Mouse (Mus musculus) neutrophil, adult 5-6 weeks (primary cell): ENCODE data around the gene P2rx1. TPM values are rescaled to one million over a fixed set of nuclear protein-coding genes. Genes with fewer than 3 reads are reported as not detected.

Experiments
- ATAC-seq: fragments of 151-379, 151-347 bp; 2 replicates; pipeline ENCODE4 v1.8.0; 2017; ENCODE audit warnings: mild to moderate bottlenecking, moderate TSS enrichment; ENCODE audit not compliant: insufficient number of reproducible peaks, poor library complexity, low FRiP score, severe bottlenecking; ENCODE audit errors: extremely low read depth
- total RNA-seq: library from RNA; stranded (forward); fragments of 200-1000 nt; gene quantifications from 2 replicates; pipeline ENCODE4 v1.2.3, GENCODE M21; 2017

P2rx1 gene
- total RNA-seq, 1 experiment from 2014 or later = 2.4 TPM

DNA sequence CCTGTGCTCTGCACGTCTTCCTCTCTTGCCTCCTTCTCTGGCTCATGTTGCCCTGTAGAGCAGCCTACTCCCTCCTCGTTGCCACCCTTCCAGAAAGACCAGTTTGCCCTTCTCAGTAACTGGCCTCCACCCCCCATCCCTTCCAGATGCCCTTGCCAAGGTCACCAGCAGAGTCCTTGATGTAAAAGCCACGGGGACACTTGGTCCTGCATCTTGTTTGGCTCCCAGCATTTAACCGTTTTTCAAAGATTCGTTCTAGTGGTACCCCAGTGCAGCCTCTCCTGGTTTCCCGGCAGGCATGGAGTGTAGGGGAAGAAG lies 17.2 kb downstream of the P2rx1 start:
- ATAC-seq = no peak

DNA sequence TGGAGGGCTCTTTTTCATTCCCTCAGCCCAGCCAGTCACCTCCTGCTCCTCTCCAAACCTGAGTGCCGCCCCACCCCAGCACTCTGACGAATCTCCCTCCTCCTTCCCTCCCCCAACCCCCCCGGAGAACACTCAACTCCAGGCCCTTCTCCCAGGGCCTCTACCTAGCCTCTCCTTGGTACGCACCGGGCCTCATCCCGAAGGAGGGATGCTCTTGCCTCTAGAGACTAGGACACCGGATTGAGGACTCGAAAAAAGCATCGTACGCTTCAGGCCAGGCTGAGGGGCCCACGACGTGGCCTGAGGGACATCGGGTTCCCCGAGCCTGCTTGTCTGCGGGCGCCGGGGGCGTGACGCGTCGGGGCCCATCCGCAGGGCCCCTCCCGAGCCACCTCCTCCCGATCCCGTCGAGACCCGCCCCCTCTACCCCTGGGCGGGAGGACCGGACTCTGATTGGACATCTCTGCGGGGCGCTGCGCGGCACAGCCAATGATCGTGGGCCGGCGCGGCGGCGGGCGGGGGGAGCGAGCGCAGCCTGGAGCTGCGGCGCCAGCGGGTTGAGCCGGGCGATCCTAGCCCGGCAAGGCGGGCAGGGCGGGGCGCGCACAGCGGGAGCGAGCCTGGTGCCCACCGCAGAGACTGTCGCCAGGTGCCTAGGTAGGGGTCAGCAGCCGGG lies 19.7 kb downstream of the P2rx1 start, which contains the start of gene Camkk1:
Camkk1 (plus strand) TSS at position 538 of the 676 bp plus-strand sequence.
- peak; percentile 81 for ATAC-seq

DNA sequence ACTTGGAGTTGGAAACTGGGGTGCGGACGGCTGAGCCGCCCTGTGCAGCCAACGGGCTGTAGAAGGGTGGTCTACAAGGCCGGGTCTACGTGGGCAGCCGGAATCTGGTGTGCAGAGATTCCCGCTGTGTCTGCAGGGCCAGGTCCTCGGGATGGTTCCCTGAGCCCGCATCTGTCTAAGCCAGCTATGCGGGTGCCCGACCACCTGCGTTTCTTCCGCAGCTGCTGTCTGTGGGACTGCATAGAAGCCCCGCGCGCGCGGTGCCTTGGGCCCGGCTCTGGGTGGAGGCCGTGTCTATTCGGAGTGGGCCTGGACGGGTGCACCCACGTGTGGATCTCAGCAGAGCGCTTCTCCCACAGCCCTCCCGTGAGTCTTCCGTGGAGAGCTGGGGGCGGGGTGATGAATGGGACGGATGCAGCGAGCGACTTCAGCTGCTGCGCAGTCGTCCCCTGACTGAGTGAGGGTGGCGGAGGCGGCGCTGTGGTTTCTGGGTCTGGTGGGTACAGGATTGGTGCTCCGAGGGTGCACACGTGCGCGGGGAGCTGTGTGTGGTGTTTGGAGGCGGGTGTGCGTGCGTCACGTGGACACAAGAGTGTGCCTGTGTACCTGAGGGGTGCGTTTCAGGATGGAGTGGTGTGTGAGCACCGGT lies 20.4 kb downstream of the P2rx1 start:
- peak; percentile 59 for ATAC-seq

DNA sequence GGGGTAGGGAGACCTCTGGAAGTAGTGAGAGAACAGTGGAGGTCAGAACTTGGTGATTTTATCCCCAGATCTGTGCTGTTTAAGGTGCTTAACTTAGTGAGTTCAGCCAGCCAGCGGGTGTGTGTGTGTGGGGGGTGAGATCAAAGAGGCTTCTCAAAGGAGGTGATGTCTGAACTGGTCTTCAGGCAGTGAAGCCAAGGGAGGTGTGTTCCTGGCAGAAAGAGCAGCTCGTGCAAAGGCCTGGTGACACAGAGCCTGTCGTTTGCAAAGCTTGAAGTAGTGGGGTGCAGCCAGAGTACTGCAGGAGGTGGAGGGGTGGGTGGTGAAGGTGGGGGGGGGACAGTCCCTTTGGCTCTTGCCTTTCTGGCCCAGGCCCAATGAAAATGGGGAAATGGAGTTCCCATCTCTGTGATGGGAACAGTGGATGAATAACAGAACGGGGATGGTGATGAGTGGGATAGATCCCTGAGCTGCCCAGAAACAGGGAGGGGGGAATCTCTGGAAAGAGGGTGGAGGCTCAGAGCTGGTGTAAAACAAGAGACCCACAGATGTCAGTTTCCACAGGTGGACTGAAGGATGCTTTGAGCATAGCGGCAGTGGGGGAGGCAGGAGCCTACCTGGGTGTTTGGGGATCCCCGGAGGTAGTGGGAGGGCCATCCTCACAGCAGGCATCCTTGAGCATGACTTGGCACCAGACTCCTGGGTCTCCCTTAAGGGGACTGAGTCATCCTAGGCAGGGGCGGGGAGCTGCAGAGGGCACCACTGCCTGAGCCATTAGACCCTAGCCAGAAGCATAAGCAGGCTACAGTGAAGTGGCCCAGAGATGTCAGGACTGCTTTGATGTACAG lies 22.3 kb downstream of the P2rx1 start:
- ATAC-seq = no peak

DNA sequence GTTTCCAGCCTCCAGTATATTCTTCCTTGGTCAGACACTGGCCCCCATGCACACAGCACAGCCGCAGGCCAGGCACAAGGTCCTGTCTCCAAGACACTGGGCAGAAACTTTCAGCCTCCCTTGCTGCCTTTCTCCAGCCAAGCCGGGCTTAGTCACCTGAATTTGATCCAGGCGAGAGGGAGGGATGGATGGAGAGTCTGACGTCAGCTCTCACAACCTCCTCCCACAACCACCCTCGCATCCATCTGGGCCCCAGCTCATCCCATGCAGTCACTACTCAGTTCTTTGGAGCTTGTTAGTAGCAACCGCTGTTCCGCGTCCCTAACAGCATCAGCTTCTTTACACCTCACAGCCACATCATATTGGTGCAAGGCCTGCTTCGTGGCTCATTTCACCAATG lies 24.2 kb downstream of the P2rx1 start:
- ATAC-seq = no peak

DNA sequence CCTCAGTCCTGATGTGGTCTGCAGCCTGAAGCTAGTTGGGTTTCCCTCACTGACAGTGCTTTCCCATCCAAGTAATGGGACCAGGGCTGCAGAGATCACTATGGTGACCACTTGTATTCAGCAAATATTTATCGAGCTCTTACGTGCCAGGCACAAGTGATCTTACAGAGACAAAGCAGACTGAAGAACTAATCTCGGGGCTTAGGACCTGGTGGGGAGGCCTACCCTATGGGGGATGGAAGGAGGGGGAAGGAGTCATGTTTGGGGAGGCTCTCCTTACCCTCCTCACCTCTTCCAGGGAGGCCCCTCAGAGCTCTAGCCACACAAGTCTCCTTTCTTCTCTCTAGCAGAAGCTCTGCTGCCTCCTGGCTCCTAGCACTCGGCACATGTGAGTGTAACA lies 24.9 kb downstream of the P2rx1 start:
- no peak for ATAC-seq

DNA sequence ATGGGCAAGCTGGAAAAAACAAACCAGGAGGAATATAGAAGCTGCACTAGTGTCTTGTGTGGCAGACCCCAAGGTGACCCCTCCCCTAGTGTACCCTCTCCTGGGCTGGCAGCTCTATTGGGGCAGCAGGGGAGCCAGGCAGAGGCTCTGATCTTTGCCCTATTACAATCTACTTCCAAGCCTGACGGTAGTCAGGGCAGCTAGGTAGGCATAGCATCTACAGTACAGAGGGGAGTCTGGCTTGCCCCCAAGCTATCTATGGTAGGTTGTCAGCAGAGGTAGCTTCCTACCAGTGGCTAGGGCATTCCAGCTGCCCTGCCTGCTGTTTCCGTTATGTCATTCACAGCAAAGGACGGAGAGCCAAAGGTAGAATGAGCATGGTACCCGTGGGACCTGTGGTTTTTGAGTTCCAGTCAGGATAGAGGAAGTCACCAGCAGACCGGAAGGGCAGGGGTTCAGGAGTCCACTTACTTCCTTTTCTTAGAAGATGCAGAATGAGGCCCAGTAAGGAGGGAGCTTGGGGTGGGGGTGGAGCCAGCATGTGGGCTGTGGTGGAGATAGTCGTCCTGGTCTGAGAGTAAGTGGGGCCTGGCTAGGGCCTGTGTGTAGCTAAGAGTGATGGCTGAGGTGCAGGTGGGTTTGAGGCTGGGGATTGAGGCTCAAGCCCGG lies 25.5 kb downstream of the P2rx1 start:
- ATAC-seq = peak; percentile 89

DNA sequence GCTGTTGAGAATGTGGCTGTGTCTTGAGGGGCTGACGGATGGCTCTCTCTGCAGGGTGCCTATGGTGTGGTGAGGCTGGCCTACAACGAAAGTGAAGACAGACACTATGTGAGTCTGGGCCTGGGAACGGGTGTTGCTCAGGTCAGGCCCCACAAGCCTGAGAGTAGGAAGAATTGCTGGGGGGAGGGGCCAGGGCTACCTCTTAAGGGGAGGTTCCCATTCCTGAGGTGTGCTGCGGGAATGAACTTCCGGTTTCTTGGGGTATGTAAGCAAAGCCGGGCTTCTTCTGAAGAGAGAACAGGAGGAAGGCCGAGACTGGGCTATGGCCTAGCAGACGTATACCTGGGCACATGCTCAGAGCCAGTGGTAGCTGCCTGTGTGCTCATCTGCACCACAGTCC lies 28.1 kb downstream of the P2rx1 start:
- no peak for ATAC-seq

DNA sequence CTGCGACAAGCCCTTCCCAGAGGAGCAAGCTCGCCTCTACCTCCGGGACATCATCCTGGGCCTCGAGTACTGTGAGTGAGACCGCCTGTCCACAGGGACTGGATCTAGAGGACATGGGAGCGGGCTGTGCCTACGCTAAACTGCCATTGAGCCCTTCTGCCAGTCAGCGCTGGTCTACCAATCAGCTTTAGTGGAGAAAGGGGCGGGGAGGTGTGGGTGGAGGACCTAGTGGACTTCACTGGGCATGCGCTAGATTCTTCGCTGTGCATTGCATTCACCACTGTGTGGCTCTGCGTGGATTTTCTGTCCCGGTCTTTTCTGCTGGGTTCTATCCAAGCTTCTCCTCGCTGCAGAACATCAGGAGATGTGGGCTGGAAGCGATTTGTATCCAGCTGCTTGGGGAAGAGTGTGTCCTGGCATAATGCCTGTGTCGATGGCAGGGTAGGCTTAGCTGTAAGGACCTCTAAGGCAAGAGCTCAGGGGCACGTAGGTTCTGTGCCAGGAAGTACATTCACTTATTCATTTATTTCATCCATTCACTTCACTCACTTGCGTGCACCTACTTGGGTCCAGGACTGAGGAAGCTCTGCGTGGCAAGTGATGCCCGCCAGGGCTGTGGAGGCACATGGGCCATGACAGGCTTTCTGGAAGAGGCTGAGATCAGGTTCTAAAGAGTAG lies 32.1 kb downstream of the P2rx1 start:
- peak; percentile 88 for ATAC-seq

DNA sequence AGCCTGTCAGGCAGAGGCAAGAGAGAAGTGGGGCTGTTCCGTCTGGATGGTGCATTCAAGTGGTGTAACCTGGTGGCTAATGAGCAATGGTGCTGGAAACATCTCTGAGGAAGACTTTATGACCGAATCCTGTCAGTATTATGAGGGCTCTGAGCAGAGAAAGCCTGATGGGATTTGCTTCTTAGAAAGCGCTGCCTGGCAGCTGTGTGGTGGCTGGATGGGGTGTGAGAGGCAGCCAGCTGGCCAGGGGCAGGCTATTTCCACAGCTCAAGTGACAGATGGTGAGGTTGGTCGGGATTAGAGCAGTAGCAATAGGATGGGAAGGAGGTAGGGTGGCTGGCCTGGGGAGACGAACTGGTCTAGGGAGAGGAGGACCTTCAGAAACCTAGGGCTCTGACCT lies 32.6 kb downstream of the P2rx1 start:
- no peak for ATAC-seq

DNA sequence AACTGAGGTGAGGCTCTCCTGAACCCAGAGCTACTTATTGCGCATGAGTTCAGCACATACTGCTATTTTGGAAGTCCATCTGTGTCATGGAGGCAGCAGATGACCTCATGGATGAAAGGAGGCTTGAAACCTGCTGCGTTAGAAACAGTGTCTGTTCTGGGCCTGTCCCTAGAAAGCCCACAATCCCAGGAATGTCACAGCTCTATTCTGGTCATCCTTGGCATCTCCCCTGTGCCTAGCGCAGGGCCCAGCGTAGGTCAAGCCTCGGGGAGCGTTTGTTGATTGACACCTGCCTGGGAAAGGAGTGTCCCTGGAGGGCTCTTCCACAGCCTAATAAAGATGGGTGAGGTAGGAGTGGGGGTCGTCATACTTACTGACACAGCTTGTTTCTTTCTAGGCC lies 37.2 kb downstream of the P2rx1 start:
- no peak for ATAC-seq

DNA sequence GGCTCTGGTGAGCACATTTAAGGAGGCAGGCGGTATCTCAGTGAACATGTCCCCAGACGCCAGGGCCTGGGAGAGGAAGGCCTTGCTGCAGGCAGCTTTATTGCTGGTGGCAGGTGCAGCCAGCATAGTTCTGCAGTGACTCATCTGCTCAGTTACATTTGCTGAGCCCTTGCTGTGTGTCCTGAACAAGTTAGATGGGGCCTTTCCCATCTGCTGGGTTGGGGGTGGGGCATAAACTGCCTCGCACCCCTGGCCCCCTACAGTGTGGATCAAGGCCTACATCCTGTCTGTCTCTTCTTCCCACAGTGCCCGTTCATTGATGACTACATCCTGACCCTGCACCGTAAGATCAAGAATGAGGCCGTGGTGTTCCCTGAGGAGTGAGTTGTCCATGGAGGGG lies 38.0 kb downstream of the P2rx1 start:
- no peak for ATAC-seq

DNA sequence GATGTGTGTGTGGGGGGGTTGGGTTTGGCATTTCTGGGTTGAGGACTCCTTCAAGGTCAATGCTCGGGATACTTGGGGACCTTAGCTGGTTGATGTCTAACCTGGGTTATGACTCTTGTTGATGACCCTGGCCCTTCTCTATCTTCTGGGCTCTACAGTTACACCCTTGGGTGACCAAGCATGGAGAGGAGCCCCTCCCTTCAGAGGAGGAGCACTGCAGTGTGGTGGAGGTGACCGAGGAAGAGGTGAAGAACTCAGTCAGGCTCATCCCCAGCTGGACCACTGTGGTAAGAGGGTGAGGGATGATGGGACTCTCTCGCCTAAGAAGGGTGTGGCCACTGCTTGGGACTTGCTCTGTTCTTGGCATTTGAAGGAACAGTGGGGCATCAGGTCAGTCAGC lies 38.8 kb downstream of the P2rx1 start:
- ATAC-seq = no peak

DNA sequence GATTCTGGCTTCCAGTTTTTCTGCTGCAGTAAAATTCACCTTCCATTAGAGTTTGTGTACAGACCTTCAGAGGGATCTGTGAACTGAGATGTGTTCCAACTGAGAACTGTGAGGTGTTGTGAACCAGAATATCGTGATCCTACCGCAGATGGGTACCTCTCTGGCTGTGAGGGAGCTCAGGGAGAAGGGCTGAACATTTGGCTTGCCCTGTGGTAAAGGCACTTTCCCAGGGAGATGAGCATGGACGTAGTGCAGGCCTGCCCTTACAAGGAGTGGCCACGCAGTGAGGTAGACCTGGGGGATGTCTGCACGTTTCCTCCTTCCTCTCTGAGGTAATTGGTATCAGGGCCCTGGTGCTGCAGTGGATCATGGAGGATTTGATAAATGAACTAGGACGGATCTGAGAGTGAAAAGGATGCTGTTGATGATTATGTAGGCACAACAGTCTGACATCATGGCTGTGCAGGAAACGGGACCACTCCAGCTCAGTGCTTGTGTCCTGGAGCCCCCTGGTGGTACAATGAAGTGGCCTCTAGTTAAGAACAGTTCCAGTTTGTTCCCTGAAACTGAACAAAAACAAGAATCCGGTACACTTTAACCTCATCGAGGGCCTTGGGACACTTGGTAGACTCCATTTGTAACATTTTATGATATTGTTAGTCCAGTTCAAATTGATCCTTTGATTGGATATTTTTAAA lies 40.3 kb downstream of the P2rx1 start:
- peak; percentile 74 for ATAC-seq

DNA sequence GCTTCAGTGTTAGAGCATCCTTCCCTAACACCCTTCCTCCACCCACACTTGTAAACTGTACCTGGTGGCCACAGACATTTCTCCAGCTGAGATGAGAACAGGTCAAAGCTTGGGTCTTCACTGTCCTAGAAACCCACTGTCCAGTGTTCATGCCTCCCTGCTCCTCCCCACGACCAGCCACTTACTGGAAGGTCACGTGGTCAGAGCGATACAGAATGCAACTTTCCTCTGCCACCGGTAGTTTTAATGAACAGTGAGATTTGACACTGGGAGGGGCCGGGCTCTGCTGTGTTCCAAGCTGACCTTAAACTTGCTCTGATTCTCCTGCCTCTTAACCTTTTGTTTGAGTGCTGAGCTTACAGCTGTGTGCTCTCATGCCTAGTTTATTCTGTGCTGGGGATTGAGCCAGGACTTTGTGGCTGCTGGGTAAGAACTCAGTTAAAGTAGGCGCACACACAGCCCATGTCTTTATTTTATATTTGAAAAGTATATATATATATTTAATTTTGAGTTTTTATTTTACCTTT lies 45.4 kb downstream of the P2rx1 start:
- no peak for ATAC-seq

DNA sequence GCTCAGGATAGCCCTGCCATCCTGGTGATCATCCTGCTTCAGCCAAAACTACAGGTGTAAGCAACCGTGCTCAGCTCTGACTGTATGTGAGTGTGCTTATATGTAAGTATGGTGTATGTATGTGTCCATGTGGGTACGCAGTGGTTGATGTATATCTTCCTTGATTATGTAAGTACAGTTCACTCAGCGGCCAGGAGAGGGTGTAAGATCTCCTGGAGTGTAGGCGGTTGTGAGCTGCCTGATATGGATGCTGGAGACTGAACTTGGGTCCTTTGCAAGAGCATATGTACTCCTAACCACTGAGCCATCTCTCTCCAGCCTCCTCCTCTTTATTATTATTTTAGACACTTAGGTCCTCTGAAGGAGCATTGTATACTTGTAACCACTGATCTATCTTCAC lies 45.9 kb downstream of the P2rx1 start:
- no peak for ATAC-seq

DNA sequence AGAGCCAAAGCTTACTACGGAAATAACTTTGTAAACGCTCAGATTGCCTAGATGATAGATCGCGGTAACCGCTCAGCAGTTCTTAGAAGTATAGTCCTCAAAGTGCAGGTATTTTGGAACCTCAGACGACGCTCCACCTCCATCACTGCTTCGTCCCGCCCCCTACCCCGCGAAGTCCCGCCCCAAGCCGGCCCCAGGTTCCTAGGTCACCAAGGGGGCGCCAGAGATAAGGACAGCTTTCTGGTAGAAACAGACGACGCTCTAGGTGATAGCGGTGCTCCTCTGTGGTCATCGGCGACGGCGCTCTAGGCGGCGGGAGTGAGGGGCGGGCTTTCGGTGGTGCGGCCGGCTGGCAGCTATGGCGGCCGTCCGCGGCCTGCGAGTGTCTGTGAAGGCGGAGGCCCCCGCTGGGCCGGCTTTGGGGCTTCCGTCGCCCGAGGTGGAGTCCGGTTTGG lies 48.7 kb downstream of the P2rx1 start, which contains the start of gene Ncbp3:
Ncbp3 (plus strand) TSS at position 242 of the 455 bp plus-strand sequence.
- peak; percentile 97 for ATAC-seq
